Mouse (Mus musculus) left cerebral cortex, postnatal 36 days (tissue): ENCODE measurements at regions not wholly inside any gene's neighbourhood (a gene's known extent, or its start where the extent isn't known, plus 50 kb on each side); places are given as distances from the start of the nearest gene placed in this dataset.

Experiments
- DNase-seq, 2 experiments: peaks; one replicate each; pipeline ENCODE4 v3.0.0; 2021 to 2022; ENCODE audit warnings: low spot score in 2 of 2, mixed read lengths in 1 of 2
- intact Hi-C: fragments of 180-260 bp; cut with DNase I; formaldehyde crosslinking; loops from one replicate; pipeline ENCODE4 v1.15.1; 2025

DNA sequence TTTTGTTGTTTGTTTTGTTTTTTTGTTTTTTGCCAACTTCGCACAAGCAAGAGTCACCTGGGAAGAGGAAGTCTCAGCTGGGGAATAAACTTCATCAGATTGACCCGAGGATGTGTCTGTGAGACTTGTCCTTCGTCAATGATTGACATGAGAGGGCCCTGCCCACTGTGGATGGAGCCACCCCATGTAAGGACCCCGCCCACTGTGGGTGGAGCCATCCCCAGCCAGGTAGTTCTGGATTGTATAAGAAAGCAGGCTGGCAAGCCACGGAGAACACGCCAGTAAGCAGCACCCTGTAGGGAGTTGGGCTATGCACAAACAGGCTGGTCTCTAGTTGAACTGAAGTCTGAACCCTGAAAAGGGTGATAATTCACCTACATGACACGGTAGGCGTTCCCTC is 294.1 kb upstream of the Sdk2 start:
- intact Hi-C loops = no loop called here
- DNase-seq = no peak

DNA sequence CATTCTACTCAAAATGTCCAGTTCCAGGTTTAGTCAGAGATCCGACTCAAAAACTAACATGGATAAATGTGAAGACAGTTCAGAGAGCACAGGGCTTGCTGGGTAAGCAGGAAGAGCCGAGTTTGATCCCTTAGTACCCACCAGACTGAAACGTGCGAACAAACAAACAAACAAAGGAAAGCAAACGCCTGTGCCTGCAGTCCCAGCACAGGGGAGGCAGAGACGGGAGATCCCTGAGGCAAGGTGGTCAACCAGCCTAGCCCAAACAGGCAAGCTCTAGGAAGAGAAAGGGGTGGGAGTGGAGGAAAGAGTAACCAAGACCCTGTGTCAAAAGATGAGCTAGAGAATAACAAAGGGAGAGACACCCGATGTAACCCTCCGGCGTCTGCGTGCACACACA is 293.5 kb upstream of the Sdk2 start:
- no peak for DNase-seq
- intact Hi-C loops = no loop called here

DNA sequence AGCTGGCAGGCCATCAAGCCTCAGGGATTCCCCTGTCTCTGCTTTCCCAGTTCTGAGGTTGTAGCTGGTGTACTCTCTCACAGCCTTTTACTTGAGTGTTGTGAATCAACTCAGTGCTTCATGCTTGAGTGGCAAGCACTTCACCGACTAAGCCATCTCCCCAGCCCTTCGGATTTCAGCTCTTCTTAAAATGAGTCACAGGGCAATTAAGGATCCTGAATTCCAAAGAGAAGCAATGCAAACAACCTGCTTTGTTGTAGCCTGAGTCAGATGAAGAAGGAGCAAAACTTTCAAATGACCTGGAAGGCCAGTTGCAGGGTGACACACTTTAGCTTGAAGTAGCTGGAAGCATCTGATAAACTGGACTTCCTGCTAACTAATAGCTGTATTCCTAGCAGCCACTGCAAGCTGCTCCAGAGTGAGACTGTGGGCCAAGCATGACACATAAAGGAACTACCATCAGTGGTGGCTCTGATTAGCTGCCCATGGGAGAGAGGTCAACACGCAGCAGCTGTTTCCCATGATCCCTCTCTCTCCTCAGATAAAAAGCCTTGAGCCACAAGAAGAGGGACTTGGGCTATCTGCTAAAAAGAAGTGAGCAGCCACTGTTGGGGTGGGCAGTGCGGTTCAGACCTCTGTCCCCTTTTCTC is 285.4 kb upstream of the Sdk2 start:
- no peak for DNase-seq
- intact Hi-C loops = no loop called here

DNA sequence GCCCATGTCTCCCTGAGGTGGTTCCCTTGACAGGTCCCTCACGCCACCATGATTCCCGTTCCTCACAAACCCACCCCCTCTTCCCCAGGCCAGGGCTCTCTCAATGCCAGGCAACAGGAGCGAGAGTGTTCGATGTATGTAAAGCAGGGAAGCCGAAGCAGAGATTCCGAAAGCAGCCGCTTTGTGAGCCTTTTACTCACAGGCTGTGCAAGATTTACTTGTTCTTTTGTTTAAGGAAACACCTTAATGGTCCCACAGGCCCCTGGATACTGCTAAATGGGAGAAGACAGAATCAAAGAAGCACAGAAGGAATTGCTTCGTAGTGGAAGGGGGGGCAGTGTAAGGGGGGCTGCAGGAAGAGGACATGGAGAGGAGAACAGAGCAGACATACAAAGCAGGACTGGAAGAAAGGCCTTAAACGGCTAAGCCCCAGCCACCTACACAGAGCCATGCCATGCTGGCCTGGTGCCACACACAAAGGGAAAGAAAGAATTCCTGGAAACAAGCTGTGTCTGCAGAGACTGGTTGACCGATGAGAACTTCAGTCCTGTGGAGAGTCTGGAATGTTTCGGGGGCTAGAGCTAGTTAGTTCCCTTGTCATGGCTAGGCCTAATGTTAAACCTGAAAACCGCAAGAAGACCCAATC is 270.1 kb upstream of the Sdk2 start:
- intact Hi-C loops = no loop called here
- no peak for DNase-seq

DNA sequence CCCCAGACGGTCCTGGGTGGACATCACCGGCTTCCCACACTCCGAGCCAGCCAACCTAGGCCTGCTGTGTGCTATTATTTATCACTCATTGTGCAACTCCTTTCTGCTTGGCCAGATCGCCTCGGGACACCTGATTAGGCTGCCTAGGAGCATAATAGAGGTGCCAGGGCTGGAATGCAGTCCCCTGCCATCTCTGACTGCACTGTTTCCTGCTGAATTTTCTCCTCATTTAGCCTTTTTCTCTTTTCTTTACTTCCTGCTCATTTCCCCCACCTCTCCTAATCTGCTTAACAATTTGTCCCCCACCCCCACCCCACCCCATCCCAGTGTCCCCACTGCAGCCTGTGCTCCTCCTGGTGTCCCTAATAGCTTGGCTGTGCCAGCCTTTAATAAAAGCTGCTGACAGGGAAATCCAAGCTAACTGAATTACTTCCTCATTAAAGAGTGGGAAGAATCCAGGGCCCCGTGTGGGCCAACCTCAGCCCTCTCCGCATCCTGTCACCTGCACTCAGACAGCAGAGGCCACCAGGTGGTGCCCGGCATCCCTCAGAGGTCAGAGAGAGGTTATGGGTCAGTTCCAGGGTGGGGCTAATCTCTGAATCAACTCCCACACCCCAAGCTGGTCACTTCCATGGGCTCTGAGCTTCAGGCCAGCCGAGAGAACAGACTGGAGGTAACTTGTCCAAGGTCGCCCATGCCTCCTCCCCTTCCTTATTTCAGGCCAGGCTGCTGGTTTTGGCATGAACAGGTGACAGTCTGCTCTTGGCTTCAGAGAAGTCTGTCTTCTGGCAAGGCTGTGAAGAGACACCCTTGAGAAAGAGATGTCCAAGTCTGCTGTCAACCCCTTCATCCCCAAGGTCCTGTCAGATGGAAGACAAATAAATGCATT is 269.3 kb upstream of the Sdk2 start:
- DNase-seq = no peak
- intact Hi-C loops = no loop called here

GRCm38 (mm10) chr11:114331579-114332150 is 264.8 kb upstream of the Sdk2 start:
- intact Hi-C loops = no loop called here
- DNase-seq = no peak

DNA sequence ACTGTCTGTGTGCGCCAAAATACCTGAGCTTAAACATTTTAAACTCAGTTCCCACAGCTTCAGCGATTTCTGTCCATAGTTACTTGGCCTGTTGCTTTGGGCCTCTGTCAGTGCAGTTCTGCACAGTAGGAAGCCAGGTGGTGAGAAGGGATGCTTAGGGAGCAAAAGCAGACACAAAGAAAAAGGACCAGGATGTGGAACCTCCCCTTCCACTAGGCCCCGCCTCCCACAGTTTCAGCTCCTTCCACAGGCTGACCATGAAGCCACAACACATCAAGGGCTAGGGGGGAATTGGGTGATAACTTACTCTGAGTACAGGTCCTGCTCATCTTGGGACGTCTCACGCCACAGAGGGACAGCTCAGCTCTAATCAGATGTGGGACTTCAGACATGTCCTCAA is 263.5 kb upstream of the Sdk2 start:
- DNase-seq = no peak
- intact Hi-C loops = no loop called here

DNA sequence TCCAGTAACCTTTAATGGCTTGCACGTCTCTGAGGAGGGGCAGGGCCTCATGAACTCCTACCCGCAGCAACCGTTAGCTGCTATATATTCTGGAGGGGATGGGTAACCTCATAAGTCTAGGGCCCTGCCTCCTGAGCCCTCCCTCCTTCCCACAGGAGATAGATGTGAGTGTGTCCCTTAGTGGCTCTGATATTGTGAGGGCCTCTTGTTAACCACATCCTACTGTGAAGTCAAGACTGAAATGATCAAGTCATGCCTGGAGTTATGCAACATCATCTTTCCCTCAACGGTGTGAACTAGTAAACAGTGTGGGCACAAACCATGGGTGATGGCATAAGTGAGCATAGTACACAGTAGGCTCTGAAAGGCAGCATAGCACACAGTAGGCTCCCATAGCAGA is 255.8 kb upstream of the Sdk2 start:
- intact Hi-C loops = no loop called here
- no peak for DNase-seq

GRCm38 (mm10) chr11:114321974-114322373 is 255.1 kb upstream of the Sdk2 start:
- DNase-seq = no peak
- intact Hi-C loops = no loop called here

DNA sequence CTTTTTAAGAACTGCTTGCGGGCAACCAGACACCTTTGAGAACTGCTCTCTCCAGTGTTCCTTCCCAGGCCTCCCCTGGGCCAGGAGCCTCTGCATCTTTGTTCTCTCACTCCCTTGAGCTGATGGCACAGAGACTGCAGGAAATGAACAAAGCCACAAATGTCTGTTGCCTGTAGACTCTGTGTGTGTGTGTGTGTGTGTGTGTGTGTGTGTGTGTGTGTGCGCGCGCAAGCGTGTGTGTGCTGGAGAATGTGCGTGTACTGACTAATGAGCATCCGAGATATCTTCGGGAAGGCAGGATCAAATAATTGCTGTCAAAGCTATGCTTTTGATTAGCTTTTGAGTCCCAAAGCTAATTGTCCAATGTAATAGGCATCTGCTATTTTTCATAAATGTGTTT is 254.7 kb upstream of the Sdk2 start:
- intact Hi-C loops = no loop called here
- DNase-seq = no peak

- DNase-seq = no peak
- intact Hi-C loops = no loop called here
Measured at GRCm38 (mm10) chr11:114315274-114315673, 248.4 kb upstream of the Sdk2 start.

DNA sequence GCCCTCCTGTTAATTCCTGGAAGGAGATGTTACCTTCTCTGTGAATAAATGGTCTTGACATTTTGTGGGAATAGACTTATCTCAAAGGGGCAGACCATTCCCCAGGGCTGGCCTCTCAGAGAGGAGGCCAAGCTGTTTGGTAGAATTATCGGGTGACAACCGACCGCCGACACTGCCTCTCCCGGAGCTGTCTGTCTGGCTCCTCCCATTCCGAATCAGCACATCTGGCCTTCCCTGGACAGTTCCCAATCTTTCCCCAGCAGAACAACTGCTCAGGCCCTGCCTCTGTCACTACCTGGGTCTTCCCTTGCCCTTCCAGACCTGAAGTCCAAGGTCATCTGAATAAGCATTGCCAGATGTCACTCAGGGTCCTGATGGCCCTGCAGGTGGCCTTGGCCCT is 246.8 kb upstream of the Sdk2 start:
- intact Hi-C loops = no loop called here
- no peak for DNase-seq

- no peak for DNase-seq
- intact Hi-C loops = no loop called here
Measured at GRCm38 (mm10) chr11:114311640-114312039, 244.8 kb upstream of the Sdk2 start.

GRCm38 (mm10) chr11:114303636-114304354 is 236.9 kb upstream of the Sdk2 start:
- intact Hi-C loops = no loop called here
- no peak for DNase-seq

GRCm38 (mm10) chr11:114300611-114301319 is 233.9 kb upstream of the Sdk2 start:
- intact Hi-C loops = no loop called here
- no peak for DNase-seq

DNA sequence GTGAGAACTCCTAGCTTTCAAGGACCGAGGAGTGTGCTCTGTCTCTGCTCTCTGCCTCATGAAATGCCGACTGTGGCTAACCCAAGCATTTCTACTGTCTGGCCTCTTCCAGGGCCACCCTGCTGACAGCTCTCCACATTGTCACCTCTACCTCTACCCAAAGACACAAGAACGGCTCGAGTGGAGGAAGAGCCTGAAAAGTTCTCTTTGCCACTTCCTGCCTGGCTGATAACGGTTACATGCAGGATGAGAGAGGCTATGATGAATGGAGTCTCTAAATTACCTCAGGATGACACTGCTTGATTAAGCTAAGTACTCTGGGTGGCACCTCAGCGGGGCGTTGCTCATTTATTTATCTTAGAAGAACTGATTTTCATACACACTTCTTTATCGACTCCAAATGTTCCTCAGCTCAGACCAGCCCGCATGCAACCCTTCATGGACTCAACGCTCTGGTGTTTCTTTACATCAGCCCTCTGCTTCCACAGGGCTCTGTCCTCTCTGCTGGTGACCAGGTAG is 230.0 kb upstream of the Sdk2 start:
- intact Hi-C loops = no loop called here
- no peak for DNase-seq

- intact Hi-C loops = no loop called here
- no peak for DNase-seq
Measured at GRCm38 (mm10) chr11:114294511-114295250, 227.8 kb upstream of the Sdk2 start.

GRCm38 (mm10) chr11:114291258-114291657 is 224.4 kb upstream of the Sdk2 start:
- DNase-seq = no peak
- intact Hi-C loops = no loop called here
